Mouse (Mus musculus) kidney, adult 2 months (tissue): Measurements from ENCODE around the gene Rbm15b.

Source experiments
- CTCF ChIP-seq: fragments of 200-500 bp; conservative IDR thresholded peaks from 2 replicates; pipeline ENCODE4 v1.5.1; 2011; ENCODE audit warnings: low read depth, mild to moderate bottlenecking, control low read depth, low read length, moderate library complexity, mixed read lengths; ENCODE audit not compliant: insufficient read depth, insufficient read length
- POLR2A ChIP-seq: fragments of 200-500 bp; IDR thresholded peaks from one replicate; pipeline ENCODE4 v1.6.1; 2011; ENCODE audit warnings: low read depth, low read length, control low read depth

DNA sequence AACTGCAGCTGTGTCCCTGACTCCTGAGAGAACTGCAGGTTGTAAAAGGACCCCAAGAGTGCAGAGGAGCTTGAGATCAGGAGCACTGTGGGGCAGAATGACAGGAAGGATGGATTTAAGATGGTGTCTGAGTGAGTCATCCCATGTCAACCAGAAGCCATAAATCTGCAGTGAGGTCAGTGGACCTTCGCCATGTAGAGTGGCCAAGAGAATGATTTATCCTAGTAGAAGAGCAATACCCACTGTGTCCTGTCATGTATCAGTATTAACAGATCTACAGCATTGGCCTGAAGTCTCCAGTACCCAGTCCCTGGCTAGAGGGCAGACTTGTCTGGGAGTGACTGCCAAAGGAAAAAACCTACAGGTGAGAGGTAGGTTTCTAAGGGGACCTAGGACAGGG is 11.7 kb upstream of the Rbm15b start:
- no peak for TF ChIP-seq POLR2A
- TF ChIP-seq CTCF: no peak
